Mouse (Mus musculus) brain, embryonic 14.5 days (tissue): ENCODE measurements around the gene Frrs1l. TPM values are rescaled to one million over a fixed set of nuclear protein-coding genes. Genes with fewer than 3 reads are reported as not detected.

ENCODE experiments used
- DNase-seq: peaks from one replicate; pipeline ENCODE4 v3.0.0-alpha.2; 2011; ENCODE audit warnings: low read depth
- CTCF ChIP-seq: fragments of 200-500 bp; IDR thresholded peaks from 2 replicates; pipeline ENCODE4 v1.5.1; 2012; ENCODE audit warnings: inconsistent platforms, mild to moderate bottlenecking, moderate library complexity, borderline replicate concordance; ENCODE audit not compliant: insufficient read depth, insufficient read length; ENCODE audit errors: extremely low read depth
- POLR2A ChIP-seq: fragments of 200-500 bp; IDR thresholded peaks from 2 replicates; pipeline ENCODE4 v1.6.1; 2012; ENCODE audit warnings: mild to moderate bottlenecking, inconsistent platforms, borderline replicate concordance; ENCODE audit not compliant: poor library complexity, insufficient read depth, insufficient read length, severe bottlenecking; ENCODE audit errors: extremely low read depth
- polyA plus RNA-seq: library from polyadenylated mRNA; depleted of rRNA; stranded (reverse); fragments of >200 nt; gene quantifications from 2 replicates; pipeline ENCODE4 v1.2.3, GENCODE M21; 2012

Frrs1l gene
- polyA plus RNA-seq, 1 experiment: 15.1 TPM

DNA sequence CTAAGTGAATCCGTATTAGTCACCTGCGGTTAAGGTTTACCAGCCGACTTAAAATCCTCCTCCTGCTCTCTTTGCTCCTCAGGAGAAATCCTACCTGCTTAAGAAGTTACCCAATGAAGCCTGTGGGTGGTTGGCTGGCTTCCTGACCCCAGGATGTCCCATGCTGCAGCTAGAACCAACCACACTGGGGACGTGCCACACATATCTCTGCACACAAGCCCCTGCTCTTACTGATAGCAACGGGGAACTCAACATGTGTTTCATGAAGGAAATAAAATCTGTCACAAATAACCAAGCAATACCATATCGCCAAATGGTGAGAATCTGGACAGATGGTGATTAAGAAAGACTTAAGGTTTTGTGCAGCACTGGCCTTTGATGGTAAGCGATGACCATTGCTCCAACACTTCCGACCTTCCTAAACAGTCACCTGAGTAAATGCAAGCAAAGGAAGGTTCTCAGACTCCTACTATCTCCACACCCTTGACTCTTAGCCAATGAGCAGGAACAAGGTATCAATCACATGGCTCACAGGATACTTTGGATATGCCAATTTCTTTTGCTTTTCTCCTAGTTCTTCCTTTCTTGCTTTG, 21.4 kb upstream of the Frrs1l start:
- no peak for TF ChIP-seq CTCF
- no peak for TF ChIP-seq POLR2A
- no peak for DNase-seq

DNA sequence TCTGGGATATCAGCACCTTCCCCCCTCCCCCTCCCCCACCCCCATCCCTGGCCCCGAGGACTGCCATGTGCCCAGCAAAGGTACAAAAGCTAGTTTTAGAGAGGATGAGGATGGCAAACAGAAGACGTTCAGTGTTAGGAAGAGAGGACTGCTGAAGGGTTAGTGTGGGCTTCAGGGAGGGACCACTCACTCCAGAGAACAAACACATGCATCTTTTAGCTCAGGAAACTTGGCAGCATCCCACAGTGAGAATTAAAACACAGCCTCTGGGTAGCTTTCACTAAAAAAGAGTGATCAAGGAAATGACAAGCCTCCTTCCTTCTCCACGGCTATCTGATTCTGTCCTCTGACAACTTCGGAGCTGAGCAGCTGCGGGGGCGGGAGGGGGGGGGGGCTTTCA, 20.7 kb upstream of the Frrs1l start:
- TF ChIP-seq POLR2A (no peak), CTCF (no peak)
- DNase-seq: peak; percentile 52

DNA sequence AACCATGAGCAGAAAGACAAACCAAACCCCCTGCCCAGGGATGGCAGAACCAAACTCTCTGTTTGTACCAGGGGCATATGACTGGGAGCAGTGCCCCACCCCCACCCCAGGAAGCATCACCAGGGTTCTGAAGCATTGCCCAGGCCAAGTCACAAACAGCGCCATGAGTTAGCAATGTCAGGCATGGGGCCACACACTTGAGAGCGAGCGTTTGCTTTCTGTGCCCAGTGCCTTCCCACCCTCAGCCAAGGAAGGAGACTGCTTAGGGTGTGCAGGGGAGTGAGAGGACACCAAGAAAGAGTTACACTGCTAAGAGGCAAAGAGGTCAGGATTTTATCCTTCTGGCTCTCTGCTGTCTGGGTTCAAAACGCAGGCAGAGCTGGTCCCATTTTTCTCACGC, 20.2 kb upstream of the Frrs1l start:
- no peak for TF ChIP-seq CTCF
- TF ChIP-seq POLR2A: no peak
- no peak for DNase-seq

DNA sequence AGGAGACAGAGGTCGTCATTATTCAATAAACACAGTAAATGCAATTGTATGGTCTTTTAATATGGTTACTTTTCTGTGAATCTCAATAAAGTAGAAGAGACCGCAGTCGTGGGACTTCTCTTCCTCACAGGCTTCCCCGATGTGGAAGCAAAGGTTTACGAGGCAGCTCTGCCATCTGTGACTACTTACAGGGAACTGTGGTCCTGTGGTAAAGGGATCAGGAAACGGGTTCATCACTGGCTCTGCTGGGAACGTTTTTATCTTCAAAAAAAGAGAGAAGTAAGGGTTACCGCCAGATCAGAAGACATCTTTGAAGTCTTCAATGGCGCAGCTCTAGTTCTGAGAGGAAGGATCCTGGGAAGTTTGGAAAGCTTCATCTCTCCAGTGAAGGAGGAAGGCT, 17.5 kb upstream of the Frrs1l start:
- no peak for DNase-seq
- TF ChIP-seq CTCF (no peak), POLR2A (no peak)

DNA sequence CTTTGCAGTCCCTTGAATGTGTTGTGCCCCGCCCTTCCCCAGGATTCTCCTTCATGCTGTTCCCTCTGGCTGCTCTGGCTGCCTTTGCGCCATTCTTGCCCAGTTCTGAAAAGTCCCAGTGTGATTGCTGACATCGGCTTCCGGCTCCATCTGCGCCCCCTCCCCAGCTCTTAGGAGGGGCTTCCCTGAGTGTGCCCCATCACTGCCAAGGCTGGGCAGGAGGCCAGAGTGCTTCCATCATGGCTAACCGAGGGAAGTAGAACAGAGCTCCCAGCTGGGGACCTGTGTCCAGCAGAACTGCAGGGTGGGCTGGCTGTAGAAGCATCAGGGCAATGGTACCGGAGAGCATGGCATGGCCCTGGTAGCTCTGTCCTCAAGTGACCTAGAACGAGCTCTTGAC, 14.8 kb upstream of the Frrs1l start:
- peak; percentile 84 for DNase-seq
- TF ChIP-seq POLR2A: no peak
- TF ChIP-seq CTCF: no peak

DNA sequence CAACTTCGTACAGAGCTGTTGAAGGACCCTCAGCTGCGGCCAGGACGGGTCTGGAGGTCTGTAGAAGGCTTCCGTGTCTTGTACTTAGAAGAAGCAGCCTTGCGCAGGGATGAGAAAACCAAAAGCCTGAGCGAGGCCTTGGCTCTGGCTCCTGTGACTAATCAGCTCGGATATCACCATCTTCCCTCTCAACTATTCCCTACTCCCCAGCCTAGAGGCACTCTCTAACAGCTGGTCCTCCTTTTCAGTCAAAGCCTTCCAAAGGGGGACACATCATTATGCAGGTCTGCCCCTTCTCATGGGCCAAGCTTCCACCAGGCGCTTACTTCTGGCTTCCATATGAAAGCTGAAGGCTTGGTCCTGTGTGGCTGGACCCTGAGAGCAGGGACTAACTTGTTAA, 13.7 kb upstream of the Frrs1l start:
- TF ChIP-seq CTCF (no peak), POLR2A (no peak)
- DNase-seq: no peak

DNA sequence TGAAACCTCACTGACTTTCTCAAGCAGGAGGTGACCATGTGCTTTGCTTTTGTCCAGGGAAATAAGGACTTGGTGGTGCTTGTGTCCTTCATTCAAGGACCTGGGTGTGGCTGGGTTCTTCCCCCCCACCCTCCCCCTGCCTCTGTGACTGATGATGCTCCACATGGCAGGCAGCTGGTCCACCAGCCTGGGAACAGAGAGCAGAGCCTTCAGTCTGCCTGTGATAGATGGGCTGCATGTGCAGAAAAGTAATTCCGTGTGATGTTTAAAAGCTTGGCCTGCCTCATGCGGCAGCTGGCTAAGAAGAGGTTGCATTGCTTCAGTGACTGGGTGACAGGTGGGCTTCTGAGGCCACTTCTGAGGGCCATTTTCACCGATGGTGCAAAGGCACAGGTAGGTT, 12.6 kb upstream of the Frrs1l start:
- TF ChIP-seq CTCF (no peak), POLR2A (no peak)
- no peak for DNase-seq

DNA sequence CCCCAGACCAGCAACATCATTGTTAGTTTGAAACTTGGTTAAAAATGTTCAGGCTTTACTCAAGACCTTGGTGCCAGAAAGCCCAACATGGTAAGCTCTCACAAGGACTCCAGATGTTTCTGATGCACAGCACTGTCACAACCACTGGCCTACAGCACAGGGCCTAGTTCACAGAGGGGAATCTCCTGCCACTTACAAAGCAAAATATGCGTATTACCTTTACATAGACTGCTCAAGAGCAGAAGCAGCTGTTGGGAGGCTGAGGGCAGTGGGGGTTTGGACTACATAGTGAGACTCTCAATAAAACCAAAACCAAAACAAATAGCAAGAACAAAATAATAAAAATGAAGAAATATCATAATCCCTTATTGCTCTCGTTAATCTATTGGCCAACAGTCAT, 11.2 kb upstream of the Frrs1l start:
- no peak for TF ChIP-seq POLR2A
- no peak for TF ChIP-seq CTCF
- DNase-seq: no peak

DNA sequence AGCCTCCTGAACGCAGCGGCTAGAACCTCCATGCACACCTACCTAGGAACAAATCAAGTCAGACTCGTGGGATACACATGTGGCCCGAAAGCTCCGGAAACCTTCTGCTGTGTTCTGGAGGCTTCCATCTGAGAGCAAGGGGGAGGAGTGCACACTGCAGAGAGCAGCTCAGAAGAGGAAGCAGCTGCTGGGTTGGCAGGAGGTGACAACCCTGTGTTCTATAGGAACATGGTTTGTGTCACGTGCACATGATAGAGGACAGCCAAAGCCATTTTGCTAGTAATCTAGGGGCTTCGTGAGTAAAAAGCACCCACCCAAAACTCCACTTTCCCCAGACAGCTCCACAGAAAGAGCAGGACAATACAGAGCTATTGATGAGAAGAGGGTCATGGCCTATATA, 3.1 kb upstream of the Frrs1l start:
- no peak for DNase-seq
- no peak for TF ChIP-seq CTCF
- TF ChIP-seq POLR2A: no peak

DNA sequence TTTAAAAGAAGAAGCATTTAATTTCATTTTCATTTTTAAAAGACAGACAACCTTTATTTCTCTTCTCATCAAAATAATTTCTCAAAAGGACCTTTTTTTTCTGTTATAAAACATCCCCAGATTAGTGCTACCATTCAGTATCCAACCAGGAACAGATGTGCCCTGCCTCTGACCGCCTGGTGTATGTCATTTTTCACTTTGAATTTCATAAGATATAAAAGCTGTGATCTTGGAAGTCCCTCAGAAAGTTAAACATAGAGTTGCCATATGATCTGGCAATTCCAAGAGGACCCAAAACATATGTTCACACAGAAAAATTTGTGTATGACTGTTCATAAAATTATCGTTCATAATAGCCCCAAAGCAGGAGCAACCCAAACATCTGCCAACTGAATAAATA, 1.8 kb upstream of the Frrs1l start:
- TF ChIP-seq CTCF: no peak
- TF ChIP-seq POLR2A: no peak
- no peak for DNase-seq

DNA sequence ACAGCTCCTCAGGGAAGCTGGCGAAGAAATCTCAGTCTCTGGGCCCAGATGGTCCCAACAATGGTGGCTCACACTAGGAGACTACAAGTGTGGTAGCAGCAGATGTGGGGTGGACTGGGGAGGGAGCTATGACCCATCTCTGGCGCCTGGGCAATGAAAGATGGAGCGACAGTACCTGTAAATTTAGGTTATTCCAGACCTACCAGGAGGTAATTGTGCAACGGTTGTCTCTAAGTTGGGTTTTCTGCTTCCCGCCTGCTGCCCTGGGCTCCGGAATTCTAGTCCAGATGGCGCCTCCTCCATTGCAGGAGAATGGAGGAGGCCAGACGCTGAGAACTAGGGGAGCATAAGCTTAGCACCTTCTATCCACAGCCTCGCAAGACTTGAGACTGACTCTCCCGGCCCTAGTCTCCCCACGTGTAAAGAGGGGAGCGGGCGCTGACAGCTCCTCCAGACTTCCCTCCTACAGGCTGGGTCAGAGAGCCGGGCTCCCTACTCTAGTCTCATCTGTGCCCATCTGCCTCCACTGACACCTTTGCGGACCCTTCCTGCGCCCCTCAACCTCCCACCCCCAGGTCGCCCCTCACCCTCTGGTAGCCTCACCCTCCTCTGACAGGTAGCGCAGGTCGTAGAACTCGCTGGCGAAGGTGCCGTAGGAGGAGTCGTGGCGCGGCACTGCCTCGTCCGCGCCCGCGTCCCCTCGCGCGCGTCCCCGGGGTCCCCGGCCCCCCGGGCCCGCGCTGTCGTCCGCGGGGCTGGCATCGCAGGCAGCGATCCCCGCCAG, 568 bp downstream of the Frrs1l start:
- no peak for TF ChIP-seq POLR2A
- TF ChIP-seq CTCF: no peak
- peak; percentile 82 for DNase-seq

DNA sequence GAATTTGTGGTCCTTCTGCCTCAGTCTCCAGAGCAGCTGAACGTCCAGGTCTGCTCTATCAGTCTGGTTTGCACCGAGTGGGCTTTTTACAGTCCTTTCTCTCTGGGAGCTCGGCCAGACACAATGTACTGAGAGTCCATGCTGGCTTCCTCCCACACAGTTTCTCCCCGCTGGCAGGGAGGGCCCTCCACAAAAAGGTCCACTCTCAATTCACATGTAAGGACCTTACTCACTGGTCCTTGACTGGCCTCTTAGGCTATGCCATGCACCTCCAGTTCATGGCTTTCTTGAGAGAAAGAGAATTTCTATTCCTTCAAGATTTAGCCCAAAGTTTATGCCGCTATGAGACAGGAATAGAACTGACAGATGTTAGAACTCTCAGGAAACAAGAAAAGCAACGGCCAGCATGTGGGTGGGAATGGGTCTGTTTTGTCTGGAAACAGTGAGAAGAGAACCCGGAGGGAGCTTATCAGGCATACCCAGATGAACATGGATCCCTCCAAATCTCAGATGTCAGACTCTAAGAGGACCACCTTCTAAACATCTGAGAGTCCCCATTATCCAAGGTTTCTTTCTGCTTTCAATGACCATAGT, 24.5 kb downstream of the Frrs1l start:
- DNase-seq: no peak
- TF ChIP-seq POLR2A (no peak), CTCF (no peak)

DNA sequence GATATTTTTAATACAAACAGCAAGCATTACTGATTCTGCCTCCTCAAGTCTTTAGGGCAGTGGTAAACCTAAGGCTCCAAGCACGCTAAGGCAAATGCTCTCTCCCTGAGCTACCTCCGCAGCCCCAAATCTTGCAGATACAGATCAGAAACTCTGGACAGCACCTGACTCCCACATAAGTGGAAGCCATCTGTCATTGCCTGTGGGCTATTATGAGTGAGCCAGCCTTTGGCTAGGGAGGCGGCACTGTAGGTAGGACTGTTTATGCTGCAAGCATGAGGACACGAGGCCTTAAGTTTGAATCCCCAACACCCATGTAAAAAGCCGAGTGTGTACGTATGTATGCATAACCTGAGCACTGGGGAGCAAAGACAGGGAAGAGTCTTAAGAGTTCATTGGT, 26.5 kb downstream of the Frrs1l start:
- no peak for DNase-seq
- TF ChIP-seq CTCF: no peak
- TF ChIP-seq POLR2A: no peak

DNA sequence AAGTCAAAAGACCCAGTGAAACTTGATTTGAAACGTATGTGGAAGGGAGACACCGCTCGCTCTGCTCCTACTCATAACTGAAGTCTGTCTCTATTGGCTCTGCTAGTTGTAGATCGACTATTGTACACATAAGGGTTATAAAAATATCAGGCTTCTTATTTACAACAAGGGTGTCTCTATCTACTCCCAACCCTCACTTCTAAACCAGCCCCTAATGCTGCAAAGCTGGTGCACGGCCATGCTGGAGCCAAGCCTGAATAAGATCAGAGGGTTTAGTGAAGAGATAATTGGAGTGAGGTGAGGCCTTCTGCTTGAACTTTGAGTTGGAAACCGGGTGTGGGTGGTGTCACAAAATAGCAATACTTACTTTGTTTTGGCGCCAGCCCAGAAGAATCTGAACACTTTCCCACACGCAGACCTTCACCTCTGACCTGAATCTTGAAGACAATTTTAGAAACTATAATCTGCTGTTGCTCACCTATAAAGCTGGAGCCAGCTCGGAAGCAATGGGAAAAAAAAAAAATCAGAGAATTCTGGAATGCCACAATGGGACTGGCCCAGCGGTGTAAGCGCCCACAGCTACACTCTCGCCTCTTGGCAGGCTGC, 28.8 kb downstream of the Frrs1l start:
- TF ChIP-seq POLR2A (no peak), CTCF (no peak)
- DNase-seq: no peak

DNA sequence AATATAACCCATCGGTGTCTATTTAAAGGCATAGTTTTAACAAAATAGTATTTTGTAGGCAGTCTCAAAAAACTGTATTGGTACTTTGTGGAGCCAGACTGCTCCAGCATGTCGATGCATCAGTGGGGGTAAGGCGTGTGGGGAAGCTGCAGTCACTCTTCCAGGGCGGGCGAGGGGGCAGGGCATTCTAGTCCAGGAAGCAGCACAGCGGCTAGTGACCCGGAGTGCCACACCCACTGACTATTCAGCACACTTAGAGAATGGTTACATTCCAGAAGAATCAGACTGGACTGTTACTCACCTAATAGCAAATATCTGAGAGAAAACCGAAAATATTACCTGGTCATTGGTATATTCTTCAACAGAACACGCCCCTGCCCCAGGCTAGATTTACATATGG, 32.7 kb downstream of the Frrs1l start:
- no peak for TF ChIP-seq CTCF
- no peak for TF ChIP-seq POLR2A
- DNase-seq: no peak
